10 mouse cellular contexts compared by ENCODE assay signal in the genomic region with DNA sequence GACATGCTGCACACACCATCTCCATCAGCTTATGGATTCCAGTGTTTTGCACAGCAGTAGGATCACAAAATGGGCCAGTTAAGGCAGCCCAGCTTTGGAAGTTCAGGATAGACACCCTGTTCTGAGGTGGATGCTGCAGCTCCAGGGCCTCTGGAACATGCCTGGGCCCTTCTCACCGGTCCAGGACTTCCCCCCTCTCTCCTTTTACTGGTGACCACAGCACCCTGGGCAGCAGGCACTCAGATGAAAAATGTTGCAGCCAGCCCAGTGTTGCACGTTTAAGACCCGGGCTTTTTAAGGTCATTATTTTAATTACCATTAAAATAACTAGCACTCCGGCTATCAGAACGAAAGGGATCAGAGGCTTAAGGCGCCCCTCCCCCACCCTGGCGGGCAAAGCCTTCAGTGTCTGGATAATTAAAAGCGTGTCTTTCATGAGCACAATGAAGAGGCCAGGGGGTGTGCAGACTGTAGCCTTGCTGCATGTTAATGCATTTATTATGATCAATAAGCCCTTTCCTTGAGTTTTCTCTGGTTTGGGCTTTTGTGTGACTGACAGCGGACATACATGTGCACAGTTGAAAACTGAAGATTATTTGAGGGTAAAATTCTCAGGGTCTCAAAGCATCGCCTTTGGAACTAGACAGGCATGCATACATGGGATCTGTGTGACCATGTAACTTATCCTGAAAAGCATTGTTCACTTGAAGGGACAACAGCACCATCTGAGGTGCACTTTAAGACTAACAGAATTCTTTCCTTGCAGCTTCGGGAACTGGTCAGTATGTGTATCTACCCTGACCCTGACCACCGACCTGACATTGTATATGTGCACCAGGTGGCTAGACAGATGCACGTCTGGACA. TPM values are rescaled to one million over a fixed set of nuclear protein-coding genes. Genes with fewer than 3 reads are reported as not detected.
A peak's percentile ranks its signal among the peaks of the same experiment; 100 is the strongest.
DNase-seq lines count a peak whose midpoint lies in the region; ATAC-seq lines count a peak whose summit lies in the region.
"Had no signal": no experiment of that assay in that cellular context is flagged by ENCODE, and none has a peak within 500 bp of the region (broad histone marks: within the 10 kb centered on the region; RNA-seq: fewer than 3 reads in every experiment).

No protein-coding gene starts in this region.

- no peak overlapping the region for H3K27ac ChIP-seq in kidney, embryonic 16.5 days (ENCODE audit: low read length)
- H3K27ac ChIP-seq in hindbrain, embryonic 15.5 days (replicated peaks) = peak overlapping the region; percentile 36
- 0 out of 2 replicates have a peak overlapping the region, but pooled peaks have one; percentile 8 for H3K27ac ChIP-seq in neural tube, embryonic 12.5 days
- H3K27ac ChIP-seq: liver, embryonic 13.5 days had no signal

- H3K9me3 ChIP-seq in kidney, embryonic 16.5 days (ENCODE audit: low read length) = no peaks in the 10 kb centered on the region
- H3K9me3 ChIP-seq in hindbrain, embryonic 15.5 days = no peaks in the 10 kb centered on the region
- no peaks in the 10 kb centered on the region for H3K9me3 ChIP-seq in neural tube, embryonic 12.5 days
- H3K9me3 ChIP-seq: liver, embryonic 13.5 days had no signal

- WGBS in kidney, embryonic 16.5 days = 49% methylated on average over 13 of the region's 13 CpGs
- 20% methylated on average over 13 of the region's 13 CpGs for WGBS in hindbrain, embryonic 15.5 days
- WGBS in neural tube, embryonic 12.5 days = 29% methylated on average over 13 of the region's 13 CpGs

- no peak for DNase-seq in kidney, adult 9 months
- DNase-seq in embryo, embryonic 11 days = peak; percentile 79
- no peak for DNase-seq in layer of hippocampus, adult 18-20 months (ENCODE audit: low spot score in 2 of 2)
- DNase-seq in adrenal gland, postnatal 25 days = no peak
- DNase-seq: liver, embryonic 13.5 days had no signal

- H3K4me1 ChIP-seq in kidney, embryonic 16.5 days (ENCODE audit: insufficient read depth, low read length) = no peaks in the 10 kb centered on the region
- H3K4me1 ChIP-seq in hindbrain, embryonic 15.5 days (replicated peaks) = peaks cover 24% of the 10 kb centered on the region
- peaks cover 33% of the 10 kb centered on the region for H3K4me1 ChIP-seq in neural tube, embryonic 12.5 days

- H3K4me3 ChIP-seq in kidney, embryonic 16.5 days (ENCODE audit: low read length) = no peak overlapping the region
- H3K4me3 ChIP-seq in hindbrain, embryonic 15.5 days = no peak overlapping the region
- no peak overlapping the region for H3K4me3 ChIP-seq in neural tube, embryonic 12.5 days
- H3K4me3 ChIP-seq: erythroblast, embryonic 14.5 days; liver, embryonic 13.5 days had no signal

- H3K9ac ChIP-seq in kidney, embryonic 16.5 days (replicated peaks; ENCODE audit: low read length) = no peak overlapping the region
- no peak overlapping the region for H3K9ac ChIP-seq in hindbrain, embryonic 15.5 days
- H3K9ac ChIP-seq in neural tube, embryonic 12.5 days = no peak overlapping the region
- H3K9ac ChIP-seq: liver, embryonic 13.5 days had no signal

- no peak overlapping the region for H3K4me2 ChIP-seq in kidney, embryonic 16.5 days (replicated peaks; ENCODE audit: low read depth, low read length)
- H3K4me2 ChIP-seq in hindbrain, embryonic 15.5 days = no peak overlapping the region
- H3K4me2 ChIP-seq in neural tube, embryonic 12.5 days (replicated peaks) = 0 out of 2 replicates have a peak overlapping the region, but pooled peaks have one; percentile 7
- H3K4me2 ChIP-seq: liver, embryonic 13.5 days had no signal

- peaks cover 40% of the 10 kb centered on the region for H3K36me3 ChIP-seq in kidney, embryonic 16.5 days (ENCODE audit: insufficient read depth, low read length)
- peaks cover 13% of the 10 kb centered on the region for H3K36me3 ChIP-seq in hindbrain, embryonic 15.5 days
- H3K36me3 ChIP-seq in neural tube, embryonic 12.5 days = peaks cover 29% of the 10 kb centered on the region; the same call in 1 of the 2 replicates

- peak; percentile 44 for ATAC-seq in kidney, embryonic 16.5 days (ENCODE audit: low FRiP score, low TSS enrichment)
- ATAC-seq in hindbrain, embryonic 15.5 days (ENCODE audit: low FRiP score, low read depth) = peak; percentile 59
- peak; percentile 78 for ATAC-seq in neural tube, embryonic 12.5 days (ENCODE audit: low FRiP score, low read depth)
- no peak for ATAC-seq in activated CD4-positive, CD25-positive, alpha-beta regulatory T cell, adult 4 months

- H3K27me3 ChIP-seq in kidney, embryonic 16.5 days (ENCODE audit: insufficient read depth, low read length) = no peaks in the 10 kb centered on the region
- no peaks in the 10 kb centered on the region for H3K27me3 ChIP-seq in hindbrain, embryonic 15.5 days
- no peaks in the 10 kb centered on the region for H3K27me3 ChIP-seq in neural tube, embryonic 12.5 days (replicated peaks)
- H3K27me3 ChIP-seq: liver, embryonic 13.5 days had no signal

RNA-seq across cellular contexts. Expression of gene Psmb7, which starts 59.1 kb away (rescaled TPM):
- polyA plus RNA-seq in kidney, embryonic 16.5 days (2015; fragmentation: Nextera tagmentation; extraction: Ambion mirVana) = 249 and 269 TPM in 2 replicates
- polyA plus RNA-seq in hindbrain, embryonic 15.5 days (2015; fragmentation: Nextera tagmentation; extraction: Ambion mirVana) = 269 and 274 TPM in 2 replicates
- polyA plus RNA-seq in neural tube, embryonic 12.5 days (2016; fragmentation: Nextera tagmentation; extraction: Ambion mirVana) = 290 and 299 TPM in 2 replicates
- total RNA-seq in layer of hippocampus, adult 18-20 months (2021) = 100 to 1,000 TPM; 193 to 196 TPM
- total RNA-seq in adrenal gland, postnatal 25 days (2021) = 284 and 333 TPM in 2 replicates
- polyA plus RNA-seq in activated CD4-positive, CD25-positive, alpha-beta regulatory T cell, adult 4 months (2017; shearing (Covaris generic)) = 100 to 1,000 TPM; 116 to 139 TPM
